Mouse (Mus musculus): Measurements from ENCODE around the gene Abcb10.

GRCm38 (mm10) chr8:124019782-124020181, 36.9 kb upstream of the Abcb10 start:
- no peak for TF ChIP-seq POLR2A (IDR thresholded peaks at IDR 0.05; ENCODE audit: low read depth, low read length)
- no peak for TF ChIP-seq CTCF (IDR thresholded peaks at IDR 0.05; ENCODE audit: borderline replicate concordance, insufficient read depth, low read length)
